In genomic region chr5:136555703-136556102, GRCm38 (mm10) we compare ENCODE assay signal across 8 mouse cellular contexts. TPM values are rescaled to one million over a fixed set of nuclear protein-coding genes. Genes with fewer than 3 reads are reported as not detected.
DNase-seq lines count a peak whose midpoint lies in the region; ATAC-seq and TF ChIP-seq lines count a peak whose summit lies in the region.

No protein-coding gene starts in this region.

- H3K27ac ChIP-seq in layer of hippocampus, adult 2 months, result no peak overlapping the region
- H3K27ac ChIP-seq in heart, embryonic 13.5 days (replicated peaks), result peak overlapping the region; percentile 88
- no peak overlapping the region for H3K27ac ChIP-seq in hindbrain, embryonic 11.5 days (ENCODE audit: low read depth, low read length)

- no peaks in the 10 kb centered on the region for H3K9me3 ChIP-seq in heart, embryonic 13.5 days
- H3K9me3 ChIP-seq in hindbrain, embryonic 11.5 days (ENCODE audit: control insufficient read depth, low read length), result no peaks in the 10 kb centered on the region

- peak; percentile 34 to 56 for DNase-seq in layer of hippocampus, postnatal 10 days (ENCODE audit: low spot score in 2 of 2)
- no peak for DNase-seq in layer of hippocampus, adult 2 months (ENCODE audit: low spot score in 2 of 2)
- DNase-seq in T-cell, adult 2 months (ENCODE audit: low spot score), result peak; percentile 16
- peak; percentile 58 to 76 for DNase-seq in cerebellum, postnatal 25 days
- DNase-seq in left cerebral cortex, postnatal 10 days (ENCODE audit: extremely low spot score in 1 of 2, low spot score in 2 of 2), result peak; percentile 31 to 79
- DNase-seq in naive thymus-derived CD4-positive, alpha-beta T cell, adult 2 months (ENCODE audit: low read depth), result peak; percentile 24
- no peak for DNase-seq in hindbrain, embryonic 11.5 days (ENCODE audit: low spot score)

- no peaks in the 10 kb centered on the region for H3K36me3 ChIP-seq in heart, embryonic 13.5 days
- no peaks in the 10 kb centered on the region for H3K36me3 ChIP-seq in hindbrain, embryonic 11.5 days (ENCODE audit: control insufficient read depth, insufficient read depth, low read length)

- H3K4me1 ChIP-seq in heart, embryonic 13.5 days, result peaks cover 88% of the 10 kb centered on the region
- no peaks in the 10 kb centered on the region for H3K4me1 ChIP-seq in hindbrain, embryonic 11.5 days (replicated peaks; ENCODE audit: control insufficient read depth, insufficient read depth, low read length)

- H3K4me2 ChIP-seq in heart, embryonic 13.5 days, result peak overlapping the region; percentile 40; the same call in 1 of the 2 replicates
- H3K4me2 ChIP-seq in hindbrain, embryonic 11.5 days (replicated peaks; ENCODE audit: low read depth, low read length), result no peak overlapping the region

- peak overlapping the region; percentile 51 for H3K9ac ChIP-seq in heart, embryonic 13.5 days
- no peak overlapping the region for H3K9ac ChIP-seq in hindbrain, embryonic 11.5 days (ENCODE audit: low read depth, low read length)

- no peaks in the 10 kb centered on the region for H3K27me3 ChIP-seq in heart, embryonic 13.5 days (replicated peaks)
- no peaks in the 10 kb centered on the region for H3K27me3 ChIP-seq in hindbrain, embryonic 11.5 days (ENCODE audit: control insufficient read depth, insufficient read depth, low read length)

- intact Hi-C loops in left cerebral cortex, postnatal 10 days (cut with DNase I), result no loop called here

- no peak overlapping the region for H3K4me3 ChIP-seq in layer of hippocampus, adult 2 months
- H3K4me3 ChIP-seq in heart, embryonic 13.5 days, result no peak overlapping the region
- H3K4me3 ChIP-seq in hindbrain, embryonic 11.5 days (ENCODE audit: low read depth, low read length), result no peak overlapping the region

- ATAC-seq in heart, embryonic 13.5 days (ENCODE audit: extremely low read depth, insufficient number of reproducible peaks, low FRiP score, low TSS enrichment), result peak; percentile 34; the same call in 1 of the 2 replicates
- ATAC-seq in hindbrain, embryonic 11.5 days (ENCODE audit: low FRiP score), result no peak

- 9% methylated on average over 5 of the region's 5 CpGs for WGBS in heart, embryonic 13.5 days
- whole genome bisulfite sequencing in hindbrain, embryonic 11.5 days, result 71% methylated on average over 5 of the region's 5 CpGs

- TF ChIP-seq CTCF in layer of hippocampus, adult 2 months (conservative IDR thresholded peaks at IDR 0.05), result no peak

RNA-seq across cellular contexts. Expression of gene Cux1, which starts 11.6 kb away (rescaled TPM):
- 10 to 100 TPM; 53.3 to 56.6 TPM for total RNA-seq in layer of hippocampus, postnatal 10 days (2021)
- total RNA-seq in layer of hippocampus, adult 2 months (2021), result 10 to 100 TPM; 34.5 to 36.4 TPM
- 68.9 and 70.8 TPM in 2 replicates for polyA plus RNA-seq in heart, embryonic 13.5 days (2015; fragmentation: Nextera tagmentation; extraction: Ambion mirVana)
- total RNA-seq in left cerebral cortex, postnatal 10 days (2021), result 100 to 1,000 TPM; 127 to 133 TPM
- 103 and 107 TPM in 2 replicates for polyA plus RNA-seq in hindbrain, embryonic 11.5 days (2014; fragmentation: Nextera tagmentation; extraction: Ambion mirVana)

Comparison
In these comparisons a context has a peak if more than half of its experiments do, and no peak if none do; other contexts are left out.
1. DNase-seq: peak in layer of hippocampus, postnatal 10 days (2 of 2), T-cell, adult 2 months (single experiment), cerebellum, postnatal 25 days (2 of 2), left cerebral cortex, postnatal 10 days (2 of 2) and naive thymus-derived CD4-positive, alpha-beta T cell, adult 2 months (single experiment); none in layer of hippocampus, adult 2 months (0 of 2) and hindbrain, embryonic 11.5 days (single experiment).